In genomic region chr4:45431316-45431715, GRCm38 (mm10) we compare ENCODE assay signal across 24 mouse cellular contexts. TPM values are rescaled to one million over a fixed set of nuclear protein-coding genes. Genes with fewer than 3 reads are reported as not detected.
DNase-seq lines count a peak whose midpoint lies in the region; ATAC-seq lines count a peak whose summit lies in the region.
"Had no signal": no experiment of that assay in that cellular context is flagged by ENCODE, and none has a peak within 500 bp of the region (broad histone marks: within the 10 kb centered on the region; RNA-seq: fewer than 3 reads in every experiment).

No protein-coding gene starts in this region.

- no peak overlapping the region for H3K9ac ChIP-seq in forebrain, embryonic 13.5 days
- H3K9ac ChIP-seq in forebrain, embryonic 14.5 days (ENCODE audit: low read length) = no peak overlapping the region
- H3K9ac ChIP-seq: embryonic facial prominence, embryonic 12.5 days; forebrain, postnatal 0 days; heart, embryonic 13.5 days; hindbrain, embryonic 13.5 days; limb, embryonic 15.5 days; liver, embryonic 14.5 days; lung, embryonic 14.5 days; midbrain, embryonic 12.5 days; neural tube, embryonic 15.5 days had no signal

- peaks cover 88% of the 10 kb centered on the region for H3K4me1 ChIP-seq in forebrain, embryonic 13.5 days
- peaks cover 34% of the 10 kb centered on the region for H3K4me1 ChIP-seq in forebrain, embryonic 14.5 days (ENCODE audit: control insufficient read depth, insufficient read depth, low read length)
- peaks cover 58% of the 10 kb centered on the region for H3K4me1 ChIP-seq in limb, embryonic 10.5 days

- H3K4me3 ChIP-seq in forebrain, embryonic 13.5 days = no peak overlapping the region
- no peak overlapping the region for H3K4me3 ChIP-seq in forebrain, embryonic 14.5 days (ENCODE audit: low read depth, low read length)
- no peak overlapping the region for H3K4me3 ChIP-seq in limb, embryonic 10.5 days
- H3K4me3 ChIP-seq: embryonic facial prominence, embryonic 12.5 days; heart, adult 2 months; heart, embryonic 13.5 days; hindbrain, embryonic 13.5 days; limb, embryonic 15.5 days; midbrain, embryonic 12.5 days; neural tube, embryonic 15.5 days had no signal

- DNase-seq in forebrain, embryonic 14.5 days (ENCODE audit: low spot score) = no peak
- DNase-seq in ovary, adult 18-20 months (ENCODE audit: low spot score) = peak; percentile 37
- DNase-seq in ovary, postnatal 14 days (ENCODE audit: low spot score) = no peak
- peak; percentile 74 for DNase-seq in cerebellum, adult 9-11 months
- no peak for DNase-seq in limb, embryonic 10.5 days (ENCODE audit: low spot score)
- DNase-seq in gastrocnemius, adult 8-10 months (ENCODE audit: low spot score in 2 of 2) = no peak
- DNase-seq in thymus, postnatal 14 days = no peak
- DNase-seq: adrenal gland, postnatal 36 days; forebrain, postnatal 0 days; gastrocnemius, postnatal 25 days; heart, adult 2 months; kidney, postnatal 36 days; layer of hippocampus, postnatal 36 days; lung, embryonic 14.5 days; retina, postnatal 1 day; thymus, postnatal 25 days had no signal

- ATAC-seq in forebrain, embryonic 13.5 days = no peak
- ATAC-seq in forebrain, embryonic 14.5 days = no peak
- ATAC-seq: forebrain, postnatal 0 days had no signal

- no peak overlapping the region for H3K4me2 ChIP-seq in forebrain, embryonic 13.5 days
- H3K4me2 ChIP-seq in forebrain, embryonic 14.5 days (ENCODE audit: low read length) = no peak overlapping the region
- H3K4me2 ChIP-seq: embryonic facial prominence, embryonic 12.5 days; heart, embryonic 13.5 days; hindbrain, embryonic 13.5 days; limb, embryonic 15.5 days; lung, embryonic 14.5 days; midbrain, embryonic 12.5 days; neural tube, embryonic 15.5 days had no signal

- no peaks in the 10 kb centered on the region for H3K27me3 ChIP-seq in forebrain, embryonic 13.5 days
- H3K27me3 ChIP-seq in forebrain, embryonic 14.5 days (replicated peaks; ENCODE audit: control insufficient read depth, insufficient read depth, low read length) = no peaks in the 10 kb centered on the region
- H3K27me3 ChIP-seq in limb, embryonic 10.5 days (ENCODE audit: low read depth, poor library complexity, severe bottlenecking) = no peaks in the 10 kb centered on the region
- H3K27me3 ChIP-seq: embryonic facial prominence, embryonic 12.5 days; hindbrain, embryonic 13.5 days; limb, embryonic 15.5 days; neural tube, embryonic 15.5 days had no signal

- H3K27ac ChIP-seq in forebrain, embryonic 13.5 days = 0 out of 2 replicates have a peak overlapping the region, but pooled peaks have one; percentile 25
- no peak overlapping the region for H3K27ac ChIP-seq in forebrain, embryonic 14.5 days (ENCODE audit: low read depth, low read length)
- H3K27ac ChIP-seq in limb, embryonic 10.5 days = peak overlapping the region; percentile 43; the same call in 1 of the 2 replicates
- H3K27ac ChIP-seq: embryonic facial prominence, embryonic 12.5 days; heart, adult 2 months; heart, embryonic 13.5 days; hindbrain, embryonic 13.5 days; limb, embryonic 15.5 days; liver, embryonic 14.5 days; midbrain, embryonic 12.5 days; neural tube, embryonic 15.5 days had no signal

- 81% methylated on average over 3 of the region's 3 CpGs for WGBS in forebrain, embryonic 13.5 days
- 74% methylated on average over 3 of the region's 3 CpGs for WGBS in forebrain, embryonic 14.5 days
- WGBS in limb, embryonic 10.5 days = 84% methylated on average over 3 of the region's 3 CpGs

- H3K9me3 ChIP-seq in forebrain, embryonic 13.5 days (replicated peaks) = no peaks in the 10 kb centered on the region
- H3K9me3 ChIP-seq in forebrain, embryonic 14.5 days (replicated peaks; ENCODE audit: control insufficient read depth, low read length) = no peaks in the 10 kb centered on the region
- H3K9me3 ChIP-seq in limb, embryonic 10.5 days (replicated peaks) = no peaks in the 10 kb centered on the region
- H3K9me3 ChIP-seq: embryonic facial prominence, embryonic 12.5 days; heart, embryonic 13.5 days; hindbrain, embryonic 13.5 days; limb, embryonic 15.5 days; midbrain, embryonic 12.5 days; neural tube, embryonic 15.5 days had no signal

- no peaks in the 10 kb centered on the region for H3K36me3 ChIP-seq in forebrain, embryonic 13.5 days (ENCODE audit: poor library complexity, severe bottlenecking)
- H3K36me3 ChIP-seq in forebrain, embryonic 14.5 days (ENCODE audit: control insufficient read depth, insufficient read depth, low read length) = peaks cover 6% of the 10 kb centered on the region; the same call in 1 of the 2 replicates
- 0 out of 2 replicates have a peak, but pooled peaks cover 2% of the 10 kb centered on the region for H3K36me3 ChIP-seq in limb, embryonic 10.5 days
- H3K36me3 ChIP-seq: embryonic facial prominence, embryonic 12.5 days; hindbrain, embryonic 13.5 days; limb, embryonic 15.5 days; midbrain, embryonic 12.5 days; neural tube, embryonic 15.5 days had no signal

RNA-seq across cellular contexts. Expression of gene Slc25a51, which starts 22.8 kb away (rescaled TPM):
- polyA plus RNA-seq in forebrain, embryonic 13.5 days (2015; fragmentation: Nextera tagmentation; extraction: Ambion mirVana) = 72.5 and 74.0 TPM in 2 replicates
- 82.5 and 84.3 TPM in 2 replicates for polyA plus RNA-seq in forebrain, embryonic 14.5 days (2014; fragmentation: Nextera tagmentation; extraction: Ambion mirVana)
- polyA plus RNA-seq in limb, embryonic 10.5 days (2016; fragmentation: Nextera tagmentation; extraction: Ambion mirVana) = 75.6 and 85.1 TPM in 2 replicates
- 100 to 1,000 TPM in 2 of 4 experiments, 10 to 100 TPM in 2; 95.3 to 112 (median 98.9) TPM for total RNA-seq in gastrocnemius, adult 8-10 months (2022)

Comparison
In these comparisons a context has a peak if more than half of its experiments do, and no peak if none do; other contexts are left out.
1. DNase-seq: peak in ovary, adult 18-20 months (single experiment) and cerebellum, adult 9-11 months (single experiment); none in forebrain, embryonic 14.5 days (single experiment), ovary, postnatal 14 days (single experiment), limb, embryonic 10.5 days (single experiment), gastrocnemius, adult 8-10 months (0 of 2) and thymus, postnatal 14 days (single experiment).